Mouse (Mus musculus) stomach, embryonic 16.5 days (tissue): ENCODE measurements around the gene Nol6. TPM values are rescaled to one million over a fixed set of nuclear protein-coding genes. Genes with fewer than 3 reads are reported as not detected.

Experiments
- ATAC-seq: fragments of 200-750 bp; cut with Nextera tagmentation; 2 replicates; pipeline ENCODE4 v1.8.0; 2017; ENCODE audit warnings: moderate number of reproducible peaks, moderate TSS enrichment; ENCODE audit not compliant: insufficient read depth, low FRiP score
- H3K27ac ChIP-seq: fragments of 300-500 bp; sonication (generic); 2 replicates; pipeline ENCODE4 v1.5.1; 2014; ENCODE audit warnings: low read length
- H3K27me3 ChIP-seq: fragments of 300-500 bp; sonication (generic); 2 replicates; pipeline ENCODE4 v1.6.1; 2014; ENCODE audit warnings: low read length, control low read depth, mixed read lengths; ENCODE audit not compliant: control insufficient read depth, insufficient read depth
- H3K36me3 ChIP-seq: fragments of 300-500 bp; sonication (generic); 2 replicates; pipeline ENCODE4 v1.6.1; 2014; ENCODE audit warnings: low read length; ENCODE audit not compliant: control insufficient read depth, insufficient read depth
- H3K4me1 ChIP-seq: fragments of 300-500 bp; sonication (generic); 2 replicates; pipeline ENCODE4 v1.6.1; 2014; ENCODE audit warnings: low read length, control low read depth, mixed read lengths; ENCODE audit not compliant: control insufficient read depth, insufficient read depth
- H3K4me2 ChIP-seq: fragments of 300-500 bp; sonication (generic); 2 replicates; pipeline ENCODE4 v1.6.1; 2014; ENCODE audit warnings: low read depth, low read length, mixed read lengths
- H3K4me3 ChIP-seq: fragments of 300-500 bp; sonication (generic); replicated peaks from 2 replicates; pipeline ENCODE4 v1.5.1; 2014; ENCODE audit warnings: mild to moderate bottlenecking, low read length
- H3K9ac ChIP-seq: fragments of 300-500 bp; sonication (generic); 2 replicates; pipeline ENCODE4 v1.6.1; 2014; ENCODE audit warnings: low read length
- H3K9me3 ChIP-seq: fragments of 300-500 bp; sonication (generic); replicated peaks from 2 replicates; pipeline ENCODE4 v1.6.1; 2016; ENCODE audit warnings: low read length, control low read depth; ENCODE audit not compliant: control insufficient read depth
- WGBS: fragments of 180-500 bp; shearing (Covaris S2); extraction: QIAGEN DNeasy Blood & Tissue Kit; methylation state at CpG from one replicate; pipeline ENCODE4 v1.1.7; 2014; 5-methylcytosine and 5-hydroxymethylcytosine counted together
- polyA plus RNA-seq: library from polyadenylated mRNA; unstranded; fragments of >200 nt; fragmentation: Nextera tagmentation; extraction: Ambion mirVana; gene quantifications from 2 replicates; pipeline ENCODE4 v1.2.1, GENCODE M21; 2015

Gene Nol6
- polyA plus RNA-seq, 1 experiment from 2014 or later = 24.2 TPM

DNA sequence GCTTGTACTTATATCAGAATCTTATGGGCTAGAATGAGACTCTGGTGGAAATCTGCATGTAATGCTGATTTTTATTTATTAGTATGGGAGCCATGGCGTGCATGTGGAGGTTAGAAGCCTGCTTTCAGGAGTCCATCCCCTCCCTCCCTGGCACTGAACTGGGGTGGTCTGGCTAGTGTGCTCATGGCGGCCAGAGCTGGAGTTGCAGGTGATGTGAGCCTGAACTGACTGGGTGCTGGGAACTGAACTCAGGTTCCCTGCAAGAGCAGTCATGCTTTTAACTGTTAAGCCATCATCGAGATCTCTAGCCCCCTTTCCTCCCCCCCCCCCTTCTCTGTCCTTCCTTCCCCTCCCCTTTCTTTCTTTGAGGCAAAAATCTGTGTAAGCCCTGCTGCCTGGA lies 25.6 kb upstream of the Nol6 start:
- 85% methylated on average over 3 of the region's 3 CpGs for WGBS

GRCm38 (mm10) chr4:41142601-41143000 lies 18.3 kb upstream of the Nol6 start:
- no peak overlapping the region for H3K4me2 ChIP-seq
- H3K27me3 ChIP-seq = no peaks in the 10 kb centered on the region
- H3K4me3 ChIP-seq = no peak overlapping the region
- no peak overlapping the region for H3K9ac ChIP-seq
- H3K9me3 ChIP-seq = no peaks in the 10 kb centered on the region
- peaks cover 9% of the 10 kb centered on the region; the same call in 1 of the 2 replicates for H3K36me3 ChIP-seq
- no peak overlapping the region for H3K27ac ChIP-seq
- no peak for ATAC-seq
- H3K4me1 ChIP-seq = 0 out of 2 replicates have a peak, but pooled peaks cover 2% of the 10 kb centered on the region
- 85% methylated on average over 2 of the region's 2 CpGs for WGBS

More for the DNA sequence above, 25.6 kb upstream of the Nol6 start:
- no peaks in the 10 kb centered on the region for H3K4me1 ChIP-seq
- H3K27me3 ChIP-seq = no peaks in the 10 kb centered on the region
- no peak overlapping the region for H3K27ac ChIP-seq
- no peak overlapping the region for H3K4me2 ChIP-seq
- no peak overlapping the region for H3K4me3 ChIP-seq
- no peaks in the 10 kb centered on the region for H3K9me3 ChIP-seq
- no peaks in the 10 kb centered on the region for H3K36me3 ChIP-seq
- no peak overlapping the region for H3K9ac ChIP-seq
- no peak for ATAC-seq

GRCm38 (mm10) chr4:41140174-41140875 lies 16.1 kb upstream of the Nol6 start:
- WGBS = 86% methylated on average over 6 of the region's 6 CpGs
- no peak for ATAC-seq

DNA sequence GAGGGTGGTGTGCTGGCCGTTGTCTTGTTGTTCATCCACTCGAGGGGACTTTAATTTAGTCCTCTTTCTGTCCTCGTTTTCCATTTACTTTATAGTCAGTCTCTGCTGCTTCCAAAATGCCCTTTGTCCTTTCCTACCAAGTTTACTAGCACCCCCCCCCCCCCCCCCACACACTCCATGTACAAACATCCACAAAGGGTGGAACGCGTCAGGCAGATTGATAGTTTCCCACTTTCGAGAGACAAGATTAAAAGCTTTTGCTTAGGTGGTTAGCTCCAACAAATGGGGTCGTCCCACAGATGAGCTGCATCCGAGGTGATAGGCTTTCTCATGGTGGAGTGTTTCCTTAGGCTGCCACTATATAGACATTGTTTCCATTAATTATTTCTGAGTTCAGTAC lies 12.6 kb upstream of the Nol6 start:
- peak overlapping the region; percentile 98 for H3K27ac ChIP-seq
- 0 out of 2 replicates have a peak, but pooled peaks cover 7% of the 10 kb centered on the region for H3K4me1 ChIP-seq
- ATAC-seq = no peak
- no peaks in the 10 kb centered on the region for H3K27me3 ChIP-seq
- peaks cover 6% of the 10 kb centered on the region; the same call in 1 of the 2 replicates for H3K36me3 ChIP-seq
- H3K9ac ChIP-seq = peak overlapping the region; percentile 99
- no peaks in the 10 kb centered on the region for H3K9me3 ChIP-seq
- H3K4me2 ChIP-seq = peak overlapping the region; percentile 70
- WGBS = 0% methylated on average over 8 of the region's 8 CpGs
- H3K4me3 ChIP-seq = peak overlapping the region; percentile 97

More at GRCm38 (mm10) chr4:41140174-41140875, 16.1 kb upstream of the Nol6 start:
- H3K27me3 ChIP-seq = no peaks in the 10 kb centered on the region
- H3K36me3 ChIP-seq = peaks cover 9% of the 10 kb centered on the region; the same call in 1 of the 2 replicates
- H3K9ac ChIP-seq = no peak overlapping the region
- no peak overlapping the region for H3K27ac ChIP-seq
- H3K4me3 ChIP-seq = no peak overlapping the region
- no peak overlapping the region for H3K4me2 ChIP-seq
- H3K9me3 ChIP-seq = no peaks in the 10 kb centered on the region
- H3K4me1 ChIP-seq = 0 out of 2 replicates have a peak, but pooled peaks cover 7% of the 10 kb centered on the region

GRCm38 (mm10) chr4:41136454-41136805 lies 12.2 kb upstream of the Nol6 start:
- Histone ChIP-seq H3K4me2 (peak overlapping the region; percentile 70), H3K9me3 (no peaks in the 10 kb centered on the region), H3K36me3 (peaks cover 5% of the 10 kb centered on the region; the same call in 1 of the 2 replicates), H3K4me3 (peak overlapping the region; percentile 97), H3K4me1 (0 out of 2 replicates have a peak, but pooled peaks cover 7% of the 10 kb centered on the region), H3K27ac (peak overlapping the region; percentile 98), H3K9ac (peak overlapping the region; percentile 99), H3K27me3 (no peaks in the 10 kb centered on the region)
- 0 out of 2 replicates have a peak, but pooled peaks have one; percentile 0 for ATAC-seq
- whole genome bisulfite sequencing = 0% methylated on average over 4 of the region's 4 CpGs

DNA sequence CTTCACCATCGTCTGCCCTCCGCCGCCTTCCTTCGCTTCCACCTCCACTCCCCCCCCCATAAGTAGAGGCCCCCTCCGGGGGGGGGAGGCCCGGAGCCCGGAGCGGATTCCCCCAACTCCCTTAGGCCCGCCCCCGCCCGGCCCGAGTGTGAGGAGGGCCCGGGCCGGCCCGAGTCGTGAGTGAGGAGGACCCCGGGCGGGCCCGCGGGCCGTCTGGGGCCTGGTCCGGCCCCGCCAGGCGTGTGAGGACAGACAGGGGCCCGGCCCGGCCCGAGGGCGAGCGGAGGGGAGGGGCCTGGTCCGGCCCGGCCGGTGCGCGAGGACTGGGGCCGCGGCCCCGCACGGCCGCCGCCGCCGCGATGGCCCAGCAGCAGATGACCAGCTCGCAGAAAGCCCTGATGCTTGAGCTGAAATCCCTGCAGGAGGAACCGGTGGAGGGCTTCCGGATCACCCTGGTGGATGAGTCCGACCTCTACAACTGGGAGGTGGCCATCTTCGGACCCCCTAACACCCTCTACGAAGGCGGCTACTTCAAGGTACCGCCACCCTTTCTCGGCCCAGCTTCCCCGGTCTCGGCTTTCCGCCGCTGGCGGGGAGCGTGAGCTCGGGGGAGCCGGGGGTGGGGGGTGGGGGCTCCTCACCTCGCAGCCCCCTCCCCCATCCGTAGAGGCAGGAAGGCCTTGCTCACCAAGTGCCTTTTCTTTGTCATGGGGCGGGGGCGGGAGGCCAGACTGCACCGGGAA lies 11.6 kb upstream of the Nol6 start, which contains the start of gene Ube2r2:
Ube2r2 (plus strand) TSS at position 33 of the 743 bp plus-strand sequence.
- no peaks in the 10 kb centered on the region for H3K9me3 ChIP-seq
- WGBS = under 1% methylated on average over 46 of the region's 65 CpGs
- peak within 1 kb of the TSS; percentile 73 for H3K4me2 ChIP-seq

DNA sequence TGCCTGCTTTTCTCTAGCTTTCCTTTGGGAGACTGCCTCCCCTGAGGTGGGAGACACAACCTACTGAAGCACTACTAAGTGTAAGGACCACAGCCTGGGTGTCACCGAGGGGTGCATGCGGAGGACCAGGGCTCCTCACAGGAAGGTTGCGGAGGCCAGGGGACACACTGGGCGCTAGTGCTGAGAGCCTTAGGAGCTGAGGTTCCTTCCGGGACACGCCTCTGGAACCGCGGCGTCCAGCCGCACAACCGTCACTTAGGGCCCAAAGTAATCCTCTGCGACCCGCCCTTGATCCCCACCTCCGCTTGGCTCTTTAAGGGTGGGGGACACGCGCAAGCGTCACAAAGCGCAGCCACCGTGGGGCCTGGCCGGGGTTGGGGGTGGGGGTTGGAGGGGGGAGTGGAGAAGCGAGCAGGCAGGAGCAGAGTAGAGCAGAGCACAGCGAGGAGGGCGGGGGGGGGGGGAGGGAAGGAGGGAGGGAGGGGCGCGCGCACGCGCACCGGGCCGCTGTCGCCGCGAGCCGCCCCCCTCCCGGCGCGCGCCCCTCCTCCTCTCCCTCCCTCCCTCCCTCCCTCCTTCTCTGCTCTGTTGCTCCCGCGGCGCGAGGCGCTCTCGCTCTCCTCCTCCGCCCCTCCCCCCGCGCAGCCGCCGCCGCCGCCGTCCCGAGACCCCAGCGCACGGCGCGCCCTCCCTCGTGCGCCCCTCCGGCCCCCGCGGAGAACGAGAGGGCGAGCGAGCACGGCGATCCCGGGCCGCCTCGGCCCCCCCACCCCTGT lies 10.9 kb upstream of the Nol6 start:
- under 1% methylated on average over 23 of the region's 70 CpGs for WGBS
- Histone ChIP-seq H3K27me3 (no peaks in the 10 kb centered on the region), H3K27ac (peak overlapping the region; percentile 98), H3K36me3 (peaks cover 5% of the 10 kb centered on the region; the same call in 1 of the 2 replicates), H3K9me3 (no peaks in the 10 kb centered on the region), H3K4me1 (0 out of 2 replicates have a peak, but pooled peaks cover 4% of the 10 kb centered on the region), H3K4me2 (peak overlapping the region; percentile 73), H3K9ac (peak overlapping the region; percentile 99), H3K4me3 (peak overlapping the region; percentile 97)
- peak; percentile 94 for ATAC-seq

More for the DNA sequence above, 11.6 kb upstream of the Nol6 start, which contains the start of gene Ube2r2:
- Histone ChIP-seq H3K36me3 (peaks cover 5% of the 10 kb centered on the region; the same call in 1 of the 2 replicates), H3K4me1 (0 out of 2 replicates have a peak, but pooled peaks cover 7% of the 10 kb centered on the region), H3K4me3 (peak within 1 kb of the TSS; percentile 97), H3K27me3 (no peaks in the 10 kb centered on the region), H3K27ac (peak within 1 kb of the TSS; percentile 98), H3K9ac (peak within 1 kb of the TSS; percentile 99)
- ATAC-seq = peak; percentile 81

- H3K27ac ChIP-seq = no peak overlapping the region
- ATAC-seq = no peak
Observed at GRCm38 (mm10) chr4:41133529-41134291, 9.5 kb upstream of the Nol6 start.

More at GRCm38 (mm10) chr4:41133529-41134291, 9.5 kb upstream of the Nol6 start:
- Histone ChIP-seq H3K9me3 (no peaks in the 10 kb centered on the region), H3K36me3 (peaks cover 1% of the 10 kb centered on the region; the same call in 1 of the 2 replicates), H3K4me1 (0 out of 2 replicates have a peak, but pooled peaks cover 4% of the 10 kb centered on the region), H3K4me2 (no peak overlapping the region), H3K4me3 (no peak overlapping the region), H3K9ac (no peak overlapping the region), H3K27me3 (no peaks in the 10 kb centered on the region)
- 76% methylated on average over 6 of the region's 6 CpGs for WGBS
